Mouse (Mus musculus): ENCODE measurements around the gene Cd44. TPM values are rescaled to one million over a fixed set of nuclear protein-coding genes. Genes with fewer than 3 reads are reported as not detected.

Gene Cd44
- 4.1 and 4.5 TPM in 2 replicates for polyA plus RNA-seq (2012; rRNA removed)

DNA sequence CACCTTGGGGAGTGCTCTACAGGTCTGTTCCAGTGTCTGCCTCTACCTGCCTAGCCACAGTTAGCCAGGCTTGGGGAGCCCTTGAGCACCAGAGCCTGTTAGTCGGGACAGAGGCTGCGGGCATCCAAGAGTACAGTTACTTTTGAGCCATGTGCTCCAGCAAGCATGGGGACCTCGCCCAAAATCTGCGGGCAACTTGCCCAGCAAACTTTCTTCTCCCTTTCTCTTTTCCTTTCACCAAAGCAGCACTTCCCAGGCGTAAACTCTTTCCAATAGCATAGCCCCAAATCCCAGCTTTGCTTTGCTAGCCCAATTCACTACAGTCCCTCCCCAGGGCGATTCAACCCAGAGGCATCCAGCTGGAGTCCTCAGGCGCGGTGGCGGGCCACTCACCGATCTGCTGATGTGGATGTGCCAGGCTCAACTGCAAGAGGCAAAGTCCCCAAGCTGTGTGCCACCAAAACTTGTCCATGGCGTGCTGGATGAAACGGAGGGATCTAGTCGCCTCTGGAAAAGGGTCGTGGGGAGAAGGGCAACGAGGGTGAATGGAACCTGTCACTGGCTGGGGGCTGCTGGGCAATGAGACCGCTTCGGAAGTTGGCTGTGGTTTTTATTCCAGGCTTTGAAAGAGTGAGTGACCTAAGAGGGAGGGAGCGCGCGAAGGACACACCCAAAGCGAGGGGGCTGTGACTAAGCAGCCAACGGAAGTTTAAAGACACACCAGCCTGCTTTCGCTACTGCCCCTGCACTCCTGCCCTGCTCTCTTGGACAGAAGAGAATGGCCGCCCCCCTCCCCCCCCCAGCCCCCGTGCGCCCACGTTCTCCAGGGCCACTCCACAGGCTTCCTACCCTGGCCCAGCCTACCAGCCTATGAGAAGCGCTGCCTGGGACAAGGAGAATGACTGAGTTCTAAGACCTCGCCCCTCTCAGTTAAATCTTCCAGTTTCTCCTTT lies at the start of gene Cd44:
Cd44 (minus strand) TSS at position 791 of the 953 bp plus-strand sequence.
- WGBS = 1% methylated on average over 29 of the region's 29 CpGs
- Histone ChIP-seq H3K4me3 (replicated peaks; ENCODE audit: insufficient read depth, low read depth, low read length) (peak within 1 kb of the TSS; percentile 14), H3K27me3 (ENCODE audit: control insufficient read depth, insufficient read depth, low read length) (no peaks in the 10 kb centered on the region), H3K4me1 (ENCODE audit: control insufficient read depth, insufficient read depth, low read length) (no peaks in the 10 kb centered on the region), H3K27ac (ENCODE audit: insufficient read depth, low read length) (no peak within 1 kb of the TSS)
- peak in 1 of 2 experiments; percentile 8 for DNase-seq
- TF ChIP-seq POLR2A (IDR thresholded peaks at IDR 0.05; ENCODE audit: borderline replicate concordance, insufficient read depth, low read length) (no peak), CTCF (IDR thresholded peaks at IDR 0.05; ENCODE audit: borderline replicate concordance, insufficient read depth, low read depth, low read length) (no peak)

DNA sequence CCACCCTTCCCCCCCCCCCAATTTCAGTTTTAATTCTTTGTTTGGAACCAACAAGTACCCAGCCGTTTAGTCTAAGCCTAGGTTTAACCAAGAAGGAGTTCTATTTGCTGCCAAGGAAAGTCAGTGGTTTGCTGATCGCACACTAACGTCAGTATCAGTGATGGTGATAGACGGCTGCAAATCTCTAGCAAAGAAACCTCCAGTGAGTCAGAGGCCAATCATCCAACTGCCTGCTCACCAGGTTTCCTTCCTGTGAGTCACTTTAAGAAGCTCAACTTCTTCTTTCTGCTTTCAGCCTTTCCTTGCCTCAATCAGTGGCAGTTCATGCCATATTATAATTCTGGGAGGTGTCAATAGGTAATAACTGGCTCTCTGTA lies 47.0 kb upstream of the Cd44 start:
- no peak for TF ChIP-seq CTCF (IDR thresholded peaks at IDR 0.05; ENCODE audit: borderline replicate concordance, insufficient read depth, low read depth, low read length)
- no peak for TF ChIP-seq POLR2A (IDR thresholded peaks at IDR 0.05; ENCODE audit: borderline replicate concordance, insufficient read depth, low read length)
- no peak overlapping the region for H3K27ac ChIP-seq (ENCODE audit: insufficient read depth, low read length)
- no peak for DNase-seq
- 82% methylated on average over 4 of the region's 4 CpGs for WGBS
- no peaks in the 10 kb centered on the region for H3K27me3 ChIP-seq (ENCODE audit: control insufficient read depth, insufficient read depth, low read length)
- H3K4me3 ChIP-seq (replicated peaks; ENCODE audit: insufficient read depth, low read depth, low read length) = no peak overlapping the region
- no peaks in the 10 kb centered on the region for H3K4me1 ChIP-seq (ENCODE audit: control insufficient read depth, insufficient read depth, low read length)

DNA sequence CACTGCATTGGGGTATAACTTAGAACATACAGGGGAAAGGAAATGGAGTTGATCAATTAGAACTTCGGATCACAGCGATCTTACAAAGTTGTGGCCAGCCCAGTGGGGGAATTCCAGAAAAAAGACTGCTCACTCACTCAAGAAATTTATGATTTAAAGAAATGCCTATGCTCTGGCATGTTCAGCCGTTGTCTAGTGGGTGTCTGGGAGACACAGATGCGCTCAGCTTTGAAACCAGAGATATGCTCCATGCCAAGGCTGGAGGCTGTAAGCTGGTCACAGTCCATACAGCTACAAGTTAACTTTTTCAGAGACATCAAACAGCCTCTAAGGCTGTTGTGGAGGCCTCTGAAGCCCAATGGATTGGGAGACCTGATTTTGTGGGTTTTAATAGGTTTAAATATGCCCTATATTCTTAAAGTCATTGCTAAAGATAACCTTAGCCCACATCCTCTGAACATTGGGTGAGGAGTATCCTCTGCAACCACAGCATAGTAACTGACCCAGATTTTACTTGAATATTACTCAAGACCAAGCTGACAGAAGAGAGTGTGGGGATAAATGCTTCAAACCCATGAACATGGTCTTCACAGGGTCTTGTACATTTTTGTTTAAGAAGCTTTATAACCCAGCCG lies 46.5 kb upstream of the Cd44 start:
- no peak for DNase-seq
- WGBS = 86% methylated on average over 5 of the region's 5 CpGs
- no peak overlapping the region for H3K4me3 ChIP-seq (replicated peaks; ENCODE audit: insufficient read depth, low read depth, low read length)
- H3K27ac ChIP-seq (ENCODE audit: insufficient read depth, low read length) = no peak overlapping the region
- H3K27me3 ChIP-seq (ENCODE audit: control insufficient read depth, insufficient read depth, low read length) = no peaks in the 10 kb centered on the region
- no peak for TF ChIP-seq POLR2A (IDR thresholded peaks at IDR 0.05; ENCODE audit: borderline replicate concordance, insufficient read depth, low read length)
- no peak for TF ChIP-seq CTCF (IDR thresholded peaks at IDR 0.05; ENCODE audit: borderline replicate concordance, insufficient read depth, low read depth, low read length)
- H3K4me1 ChIP-seq (ENCODE audit: control insufficient read depth, insufficient read depth, low read length) = no peaks in the 10 kb centered on the region

DNA sequence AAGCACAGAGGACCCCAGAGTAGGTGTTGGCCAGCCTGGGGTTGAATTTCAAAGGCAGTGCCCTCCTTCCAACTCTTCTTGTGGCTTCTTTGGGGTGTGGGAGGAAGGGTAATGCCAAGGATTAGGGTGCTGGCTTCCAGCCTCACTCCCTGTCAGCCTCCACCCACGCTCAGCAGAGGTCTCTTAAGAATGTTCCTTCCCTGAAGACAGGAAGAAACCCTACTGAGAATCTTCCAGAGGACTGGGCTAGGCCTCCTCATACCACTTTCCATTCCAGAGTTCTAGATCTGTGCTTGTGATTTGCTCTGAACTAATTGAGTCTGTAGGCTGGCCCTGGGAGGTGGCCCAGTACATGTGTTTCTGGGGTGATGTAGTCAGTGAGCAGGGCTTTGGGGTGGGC lies 43.6 kb upstream of the Cd44 start:
- Histone ChIP-seq H3K27ac (ENCODE audit: insufficient read depth, low read length) (no peak overlapping the region), H3K4me3 (replicated peaks; ENCODE audit: insufficient read depth, low read depth, low read length) (no peak overlapping the region), H3K4me1 (ENCODE audit: control insufficient read depth, insufficient read depth, low read length) (no peaks in the 10 kb centered on the region), H3K27me3 (ENCODE audit: control insufficient read depth, insufficient read depth, low read length) (no peaks in the 10 kb centered on the region; the same call in 1 of the 2 replicates)
- WGBS = 61% methylated on average over 1 of the region's 1 CpGs
- no peak for TF ChIP-seq CTCF (IDR thresholded peaks at IDR 0.05; ENCODE audit: borderline replicate concordance, insufficient read depth, low read depth, low read length)
- TF ChIP-seq POLR2A (IDR thresholded peaks at IDR 0.05; ENCODE audit: borderline replicate concordance, insufficient read depth, low read length) = no peak
- no peak for DNase-seq

DNA sequence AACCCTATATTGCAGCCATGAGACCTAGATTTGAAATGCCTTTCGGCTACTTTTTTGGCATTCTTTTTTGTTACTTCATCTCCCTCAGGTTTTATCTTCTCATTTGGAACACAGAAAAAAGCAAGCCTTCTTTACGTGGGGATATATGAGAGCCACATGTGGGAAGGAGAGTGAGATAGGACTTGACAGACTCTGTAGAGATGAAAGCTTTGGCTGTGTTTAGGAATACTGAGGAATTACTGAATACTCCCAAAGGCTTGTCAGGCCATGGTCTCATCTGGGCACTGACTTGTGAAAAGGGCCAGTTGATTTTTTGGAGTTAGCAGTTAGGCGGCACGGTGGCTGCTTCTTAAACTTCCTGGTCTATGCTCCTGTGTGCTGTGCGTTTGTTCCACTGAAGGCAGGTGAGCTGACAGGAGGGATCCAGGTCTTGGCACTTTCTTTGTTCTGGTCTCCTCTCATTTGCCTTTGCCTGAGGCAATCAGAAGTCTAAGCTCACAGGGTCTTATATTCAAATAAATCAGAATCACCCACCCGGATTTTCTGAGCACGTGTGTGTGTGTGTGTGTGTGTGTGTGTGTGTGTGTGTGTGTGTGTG lies 43.0 kb upstream of the Cd44 start:
- no peaks in the 10 kb centered on the region for H3K4me1 ChIP-seq (ENCODE audit: control insufficient read depth, insufficient read depth, low read length)
- no peak overlapping the region for H3K4me3 ChIP-seq (replicated peaks; ENCODE audit: insufficient read depth, low read depth, low read length)
- TF ChIP-seq CTCF (IDR thresholded peaks at IDR 0.05; ENCODE audit: borderline replicate concordance, insufficient read depth, low read depth, low read length) = no peak
- no peak for TF ChIP-seq POLR2A (IDR thresholded peaks at IDR 0.05; ENCODE audit: borderline replicate concordance, insufficient read depth, low read length)
- H3K27me3 ChIP-seq (ENCODE audit: control insufficient read depth, insufficient read depth, low read length) = no peaks in the 10 kb centered on the region; the same call in 1 of the 2 replicates
- no peak overlapping the region for H3K27ac ChIP-seq (ENCODE audit: insufficient read depth, low read length)
- no peak for DNase-seq
- WGBS = 63% methylated on average over 7 of the region's 7 CpGs

DNA sequence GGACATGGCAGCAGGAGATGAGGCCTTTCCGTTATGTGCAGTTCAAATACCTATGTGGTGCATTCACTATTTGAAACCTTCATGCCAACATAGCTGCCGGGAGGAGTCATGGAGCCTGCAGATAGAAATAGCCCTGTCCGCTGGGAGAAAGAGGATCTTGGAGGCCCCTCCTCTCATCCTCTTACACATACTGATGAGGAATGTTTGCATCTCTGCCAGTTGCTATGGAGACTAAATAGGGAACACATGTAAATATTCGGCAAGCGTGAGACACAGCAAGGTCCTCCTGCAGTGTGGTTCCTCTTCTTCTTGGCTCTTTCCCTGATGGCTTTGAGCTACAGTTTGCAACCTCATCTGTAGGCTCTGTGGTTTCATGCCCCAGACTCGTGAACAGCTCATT lies 42.5 kb upstream of the Cd44 start:
- H3K27me3 ChIP-seq (ENCODE audit: control insufficient read depth, insufficient read depth, low read length) = no peaks in the 10 kb centered on the region; the same call in 1 of the 2 replicates
- no peak overlapping the region for H3K27ac ChIP-seq (ENCODE audit: insufficient read depth, low read length)
- 30% methylated on average over 6 of the region's 6 CpGs for WGBS
- H3K4me3 ChIP-seq (replicated peaks; ENCODE audit: insufficient read depth, low read depth, low read length) = no peak overlapping the region
- DNase-seq = no peak
- no peak for TF ChIP-seq POLR2A (IDR thresholded peaks at IDR 0.05; ENCODE audit: borderline replicate concordance, insufficient read depth, low read length)
- H3K4me1 ChIP-seq (ENCODE audit: control insufficient read depth, insufficient read depth, low read length) = no peaks in the 10 kb centered on the region

DNA sequence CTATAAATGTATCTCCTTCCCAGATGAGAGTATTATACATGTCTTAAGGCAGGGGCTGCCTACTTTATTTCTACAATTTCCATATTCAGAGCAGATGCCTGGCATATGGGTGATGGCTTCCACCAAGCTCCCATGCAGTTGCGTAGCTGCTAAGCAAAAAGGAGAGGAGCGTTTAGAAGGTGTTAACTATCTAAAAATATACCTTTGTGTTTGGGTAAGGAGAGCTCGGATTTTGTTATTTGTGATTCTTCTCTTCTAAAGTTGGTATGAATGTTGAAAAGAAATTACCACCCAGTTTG lies 41.3 kb upstream of the Cd44 start:
- 93% methylated on average over 3 of the region's 3 CpGs for WGBS
- H3K27ac ChIP-seq (ENCODE audit: insufficient read depth, low read length) = no peak overlapping the region
- TF ChIP-seq POLR2A (IDR thresholded peaks at IDR 0.05; ENCODE audit: borderline replicate concordance, insufficient read depth, low read length) = no peak
- TF ChIP-seq CTCF (IDR thresholded peaks at IDR 0.05; ENCODE audit: borderline replicate concordance, insufficient read depth, low read depth, low read length) = no peak
- DNase-seq = no peak
- H3K27me3 ChIP-seq (ENCODE audit: control insufficient read depth, insufficient read depth, low read length) = no peaks in the 10 kb centered on the region; the same call in 1 of the 2 replicates
- no peak overlapping the region for H3K4me3 ChIP-seq (replicated peaks; ENCODE audit: insufficient read depth, low read depth, low read length)
- no peaks in the 10 kb centered on the region for H3K4me1 ChIP-seq (ENCODE audit: control insufficient read depth, insufficient read depth, low read length)
